Mouse (Mus musculus) cerebellum, adult 18-20 months (tissue): ENCODE results near the gene Gm11114.

Source experiments
- DNase-seq, 2 experiments: peaks; one replicate each; pipeline ENCODE4 v3.0.0; 2021

Gm11114 gene

GRCm38 (mm10) chr9:85312473-85312872, at the start of gene Gm11114:
Gene Gm11114, plus strand, starts transcription at chr9:85312773.
- no peak for DNase-seq

GRCm38 (mm10) chr9:85266847-85267246, 45.7 kb upstream of the Gm11114 start:
- DNase-seq: no peak

- no peak for DNase-seq
These were observed 38.5 kb upstream of the Gm11114 start for GRCm38 (mm10) chr9:85274114-85274513.

- no peak for DNase-seq
These were observed 9.7 kb upstream of the Gm11114 start for GRCm38 (mm10) chr9:85302849-85303248.

- no peak for DNase-seq
These were observed 9.2 kb upstream of the Gm11114 start for GRCm38 (mm10) chr9:85303378-85303777.

- DNase-seq: no peak
These were observed 3.5 kb downstream of the Gm11114 start for GRCm38 (mm10) chr9:85316122-85316521.

GRCm38 (mm10) chr9:85320167-85320951, 7.8 kb downstream of the Gm11114 start:
- no peak for DNase-seq

- no peak for DNase-seq
These were observed 11.7 kb downstream of the Gm11114 start for GRCm38 (mm10) chr9:85324158-85324875.

- DNase-seq: no peak
These were observed 12.8 kb downstream of the Gm11114 start for GRCm38 (mm10) chr9:85325201-85325868.

- DNase-seq: peak in 1 of 2 experiments; percentile 4
These were observed 14.0 kb downstream of the Gm11114 start for GRCm38 (mm10) chr9:85326292-85327241.

GRCm38 (mm10) chr9:85327242-85328211, 15.0 kb downstream of the Gm11114 start, which contains the start of gene Tent5a:
Gene Tent5a, minus strand, starts transcription at chr9:85327348.
- DNase-seq: peak; percentile 7 to 15

- DNase-seq: peak; percentile 23 to 54
These were observed 15.7 kb downstream of the Gm11114 start for GRCm38 (mm10) chr9:85328259-85328658.

GRCm38 (mm10) chr9:85331521-85331920, 18.9 kb downstream of the Gm11114 start:
- no peak for DNase-seq

- no peak for DNase-seq
These were observed 23.5 kb downstream of the Gm11114 start for GRCm38 (mm10) chr9:85336046-85336445.

- DNase-seq: no peak
These were observed 27.7 kb downstream of the Gm11114 start for GRCm38 (mm10) chr9:85340303-85340702.

GRCm38 (mm10) chr9:85342892-85343785, 30.6 kb downstream of the Gm11114 start:
- no peak for DNase-seq

GRCm38 (mm10) chr9:85347823-85348523, 35.4 kb downstream of the Gm11114 start:
- no peak for DNase-seq

- no peak for DNase-seq
These were observed 43.0 kb downstream of the Gm11114 start for GRCm38 (mm10) chr9:85355559-85355958.

- no peak for DNase-seq
These were observed 44.7 kb downstream of the Gm11114 start for GRCm38 (mm10) chr9:85357154-85357860.
